Mouse (Mus musculus) G1E (cell line): Measurements from ENCODE around the gene Foxn3.

Experiments used
- CTCF ChIP-seq: IDR thresholded peaks from 2 replicates; pipeline ENCODE4 v1.5.1; 2012; ENCODE audit warnings: low read depth, low read length, inconsistent platforms, mixed read lengths
- GATA1 ChIP-seq: IDR thresholded peaks from 2 replicates; pipeline ENCODE4 v1.6.1; 2012; ENCODE audit warnings: borderline replicate concordance, low read length, inconsistent platforms, mixed read lengths
- TAL1 ChIP-seq: conservative IDR thresholded peaks from 2 replicates; pipeline ENCODE4 v1.6.1; 2012; ENCODE audit warnings: low read depth, low read length, inconsistent platforms, mixed read lengths

GRCm38 (mm10) chr12:99610069-99610815 lies 46.9 kb upstream of the Foxn3 start:
- TF ChIP-seq GATA1 (no peak), CTCF (no peak), TAL1 (no peak)
